Mouse (Mus musculus) liver, adult 2 months (tissue): Measurements from ENCODE around the gene Cdk19.

Experiments used
- CTCF ChIP-seq: fragments of 200-500 bp; IDR thresholded peaks from 2 replicates; pipeline ENCODE4 v1.5.1; 2011; ENCODE audit warnings: low read depth, low read length, control low read depth
- POLR2A ChIP-seq: fragments of 200-500 bp; IDR thresholded peaks from 2 replicates; pipeline ENCODE4 v1.6.1; 2011; ENCODE audit warnings: low read length, control low read depth; ENCODE audit not compliant: insufficient read depth; ENCODE audit errors: extremely low read depth

- no peak; the same call in 1 of the 2 replicates for TF ChIP-seq CTCF
- no peak for TF ChIP-seq POLR2A
Measured at GRCm38 (mm10) chr10:40305989-40306388, 33.4 kb upstream of the Cdk19 start.
